20 mouse cellular contexts compared by ENCODE assay signal in genomic region chr2:51733218-51733617, GRCm38 (mm10).
DNase-seq lines count a peak whose midpoint lies in the region; ATAC-seq and TF ChIP-seq lines count a peak whose summit lies in the region.
"Had no signal": no experiment of that assay in that cellular context is flagged by ENCODE, and none has a peak within 500 bp of the region (broad histone marks: within the 10 kb centered on the region; RNA-seq: fewer than 3 reads in every experiment).

No protein-coding gene starts in this region.

- no peak for TF ChIP-seq CTCF in midbrain, postnatal 0 days (IDR thresholded peaks at IDR 0.05)

- ATAC-seq in forebrain, embryonic 11.5 days (replicated peaks; ENCODE audit: low FRiP score), result peak; percentile 72
- ATAC-seq in forebrain, embryonic 12.5 days (ENCODE audit: low FRiP score), result no peak
- ATAC-seq in midbrain, embryonic 11.5 days (ENCODE audit: low FRiP score), result peak; percentile 90
- no peak for ATAC-seq in midbrain, postnatal 0 days (ENCODE audit: low FRiP score)
- ATAC-seq in midbrain, embryonic 12.5 days (ENCODE audit: low FRiP score, low read depth), result peak; percentile 88
- ATAC-seq: forebrain, embryonic 16.5 days; hindbrain, postnatal 0 days had no signal

- H3K9me3 ChIP-seq in forebrain, embryonic 11.5 days (ENCODE audit: control insufficient read depth, low read length), result no peaks in the 10 kb centered on the region
- no peaks in the 10 kb centered on the region for H3K9me3 ChIP-seq in forebrain, embryonic 12.5 days
- H3K9me3 ChIP-seq in midbrain, embryonic 11.5 days (ENCODE audit: control insufficient read depth, low read length), result no peaks in the 10 kb centered on the region
- no peaks in the 10 kb centered on the region for H3K9me3 ChIP-seq in midbrain, postnatal 0 days (ENCODE audit: low read length)
- H3K9me3 ChIP-seq in midbrain, embryonic 12.5 days, result no peaks in the 10 kb centered on the region
- H3K9me3 ChIP-seq: embryonic facial prominence, embryonic 10.5 days; forebrain, embryonic 10.5 days; heart, embryonic 15.5 days; hindbrain, embryonic 13.5 days had no signal

- H3K4me3 ChIP-seq in forebrain, embryonic 11.5 days (ENCODE audit: low read depth, low read length), result no peak overlapping the region
- H3K4me3 ChIP-seq in forebrain, embryonic 12.5 days (replicated peaks), result no peak overlapping the region
- no peak overlapping the region for H3K4me3 ChIP-seq in midbrain, embryonic 11.5 days (ENCODE audit: low read depth, low read length)
- no peak overlapping the region for H3K4me3 ChIP-seq in midbrain, postnatal 0 days (ENCODE audit: low read depth, low read length)
- no peak overlapping the region for H3K4me3 ChIP-seq in midbrain, embryonic 12.5 days
- H3K4me3 ChIP-seq: embryonic facial prominence, embryonic 10.5 days; erythroblast, embryonic 14.5 days; forebrain, embryonic 10.5 days; heart, embryonic 15.5 days; hindbrain, embryonic 13.5 days had no signal

- H3K9ac ChIP-seq in forebrain, embryonic 11.5 days (ENCODE audit: low read length), result no peak overlapping the region
- no peak overlapping the region for H3K9ac ChIP-seq in forebrain, embryonic 12.5 days
- no peak overlapping the region for H3K9ac ChIP-seq in midbrain, embryonic 11.5 days (ENCODE audit: low read length)
- no peak overlapping the region for H3K9ac ChIP-seq in midbrain, postnatal 0 days (replicated peaks; ENCODE audit: low read length, poor library complexity, severe bottlenecking)
- no peak overlapping the region for H3K9ac ChIP-seq in midbrain, embryonic 12.5 days (replicated peaks)
- H3K9ac ChIP-seq: heart, embryonic 15.5 days; hindbrain, embryonic 13.5 days had no signal

- H3K36me3 ChIP-seq in forebrain, embryonic 11.5 days (ENCODE audit: control insufficient read depth, insufficient read depth, low read length), result no peaks in the 10 kb centered on the region
- no peaks in the 10 kb centered on the region for H3K36me3 ChIP-seq in forebrain, embryonic 12.5 days (replicated peaks)
- H3K36me3 ChIP-seq in midbrain, embryonic 11.5 days (ENCODE audit: control insufficient read depth, insufficient read depth, low read length), result no peaks in the 10 kb centered on the region
- H3K36me3 ChIP-seq in midbrain, postnatal 0 days (ENCODE audit: insufficient read depth, low read length), result no peaks in the 10 kb centered on the region
- H3K36me3 ChIP-seq in midbrain, embryonic 12.5 days, result no peaks in the 10 kb centered on the region
- H3K36me3 ChIP-seq: embryonic facial prominence, embryonic 10.5 days; forebrain, embryonic 10.5 days; heart, embryonic 15.5 days; hindbrain, embryonic 13.5 days had no signal

- H3K4me2 ChIP-seq in forebrain, embryonic 11.5 days (ENCODE audit: low read depth, low read length, severe bottlenecking), result no peak overlapping the region
- H3K4me2 ChIP-seq in forebrain, embryonic 12.5 days, result no peak overlapping the region
- H3K4me2 ChIP-seq in midbrain, embryonic 11.5 days, result no peak overlapping the region
- no peak overlapping the region for H3K4me2 ChIP-seq in midbrain, postnatal 0 days (ENCODE audit: low read depth, low read length, poor library complexity, severe bottlenecking)
- no peak overlapping the region for H3K4me2 ChIP-seq in midbrain, embryonic 12.5 days (replicated peaks)
- H3K4me2 ChIP-seq: heart, embryonic 15.5 days; hindbrain, embryonic 13.5 days had no signal

- DNase-seq in forebrain, embryonic 11.5 days (ENCODE audit: low spot score), result no peak
- DNase-seq in midbrain, embryonic 11.5 days (ENCODE audit: low spot score, missing footprints), result peak; percentile 91
- DNase-seq in midbrain, postnatal 0 days (ENCODE audit: low spot score), result no peak
- no peak for DNase-seq in cerebellum, adult 9-11 months
- DNase-seq in spleen, postnatal 36 days (ENCODE audit: low spot score in 2 of 2), result no peak
- DNase-seq: adrenal gland, postnatal 10 days; cerebellum, adult 11-12 months; cerebellum, postnatal 10 days; gastrocnemius, postnatal 36 days; heart, adult 11 months; heart, postnatal 14 days had no signal

- WGBS in forebrain, embryonic 11.5 days, result 32% methylated on average over 3 of the region's 3 CpGs
- 34% methylated on average over 3 of the region's 3 CpGs for WGBS in forebrain, embryonic 12.5 days
- WGBS in midbrain, embryonic 11.5 days, result 9% methylated on average over 3 of the region's 3 CpGs
- 33% methylated on average over 3 of the region's 3 CpGs for WGBS in midbrain, postnatal 0 days
- 17% methylated on average over 3 of the region's 3 CpGs for WGBS in midbrain, embryonic 12.5 days

- no peaks in the 10 kb centered on the region; the same call in 1 of the 2 replicates for H3K4me1 ChIP-seq in forebrain, embryonic 11.5 days (replicated peaks; ENCODE audit: control insufficient read depth, insufficient read depth, low read length)
- peaks cover 19% of the 10 kb centered on the region for H3K4me1 ChIP-seq in forebrain, embryonic 12.5 days
- H3K4me1 ChIP-seq in midbrain, embryonic 11.5 days (ENCODE audit: control insufficient read depth, insufficient read depth, low read length), result peaks cover 18% of the 10 kb centered on the region
- H3K4me1 ChIP-seq in midbrain, postnatal 0 days (ENCODE audit: insufficient read depth, low read length), result no peaks in the 10 kb centered on the region
- H3K4me1 ChIP-seq in midbrain, embryonic 12.5 days, result peaks cover 25% of the 10 kb centered on the region
- H3K4me1 ChIP-seq: hindbrain, embryonic 13.5 days had no signal

- no peaks in the 10 kb centered on the region for H3K27me3 ChIP-seq in forebrain, embryonic 11.5 days (ENCODE audit: control insufficient read depth, insufficient read depth, low read length)
- H3K27me3 ChIP-seq in forebrain, embryonic 12.5 days, result no peaks in the 10 kb centered on the region
- H3K27me3 ChIP-seq in midbrain, embryonic 11.5 days (ENCODE audit: control insufficient read depth, insufficient read depth, low read length), result peaks cover 53% of the 10 kb centered on the region
- H3K27me3 ChIP-seq in midbrain, postnatal 0 days (ENCODE audit: insufficient read depth, low read length), result no peaks in the 10 kb centered on the region
- H3K27me3 ChIP-seq in midbrain, embryonic 12.5 days, result peaks cover 73% of the 10 kb centered on the region
- H3K27me3 ChIP-seq: heart, embryonic 15.5 days; hindbrain, embryonic 13.5 days had no signal

- H3K27ac ChIP-seq in forebrain, embryonic 11.5 days (ENCODE audit: low read depth, low read length), result no peak overlapping the region
- no peak overlapping the region for H3K27ac ChIP-seq in forebrain, embryonic 12.5 days
- peak overlapping the region; percentile 15; the same call in 1 of the 2 replicates for H3K27ac ChIP-seq in midbrain, embryonic 11.5 days (ENCODE audit: low read depth, low read length)
- H3K27ac ChIP-seq in midbrain, postnatal 0 days (ENCODE audit: low read depth, low read length), result no peak overlapping the region
- peak overlapping the region; percentile 58; the same call in 1 of the 2 replicates for H3K27ac ChIP-seq in midbrain, embryonic 12.5 days (replicated peaks)
- H3K27ac ChIP-seq: embryonic facial prominence, embryonic 10.5 days; heart, embryonic 15.5 days; hindbrain, embryonic 13.5 days; hindbrain, postnatal 0 days had no signal

Comparison
In these comparisons a context has a peak if more than half of its experiments do, and no peak if none do; other contexts are left out.
1. ATAC-seq: peak in forebrain, embryonic 11.5 days (single experiment), midbrain, embryonic 11.5 days (single experiment) and midbrain, embryonic 12.5 days (single experiment); none in forebrain, embryonic 12.5 days (single experiment) and midbrain, postnatal 0 days (single experiment).
2. H3K27ac ChIP-seq: peak in midbrain, embryonic 11.5 days (single experiment) and midbrain, embryonic 12.5 days (single experiment); none in forebrain, embryonic 11.5 days (single experiment), forebrain, embryonic 12.5 days (single experiment) and midbrain, postnatal 0 days (single experiment).